Mouse (Mus musculus) intestine, embryonic 15.5 days (tissue): ENCODE measurements around the gene Nadk. TPM values are rescaled to one million over a fixed set of nuclear protein-coding genes. Genes with fewer than 3 reads are reported as not detected.

Experiments
- ATAC-seq: fragments of 200-750 bp; cut with Nextera tagmentation; 2 replicates; pipeline ENCODE4 v1.8.0; 2017; ENCODE audit warnings: moderate TSS enrichment, moderate library complexity
- H3K27ac ChIP-seq: fragments of 300-500 bp; sonication (generic); 2 replicates; pipeline ENCODE4 v1.5.1; 2015; ENCODE audit warnings: mild to moderate bottlenecking, inconsistent platforms
- H3K27me3 ChIP-seq: fragments of 300-500 bp; sonication (generic); replicated peaks from 2 replicates; pipeline ENCODE4 v1.6.1; 2015; ENCODE audit warnings: inconsistent platforms
- H3K36me3 ChIP-seq: fragments of 300-500 bp; sonication (generic); 2 replicates; pipeline ENCODE4 v1.6.1; 2015; ENCODE audit warnings: inconsistent platforms
- H3K4me1 ChIP-seq: fragments of 300-500 bp; sonication (generic); replicated peaks from 2 replicates; pipeline ENCODE4 v1.6.1; 2015; ENCODE audit warnings: inconsistent platforms
- H3K4me2 ChIP-seq: fragments of 300-500 bp; sonication (generic); replicated peaks from 2 replicates; pipeline ENCODE4 v1.6.1; 2015; ENCODE audit warnings: mild to moderate bottlenecking, inconsistent platforms
- H3K4me3 ChIP-seq: fragments of 300-500 bp; sonication (generic); replicated peaks from 2 replicates; pipeline ENCODE4 v1.5.1; 2015; ENCODE audit warnings: inconsistent platforms
- H3K9ac ChIP-seq: fragments of 300-500 bp; sonication (generic); 2 replicates; pipeline ENCODE4 v1.6.1; 2015; ENCODE audit warnings: inconsistent platforms
- H3K9me3 ChIP-seq: fragments of 300-500 bp; sonication (generic); 2 replicates; pipeline ENCODE4 v1.6.1; 2016; ENCODE audit warnings: inconsistent platforms
- WGBS: fragments of 180-500 bp; shearing (Covaris S2); methylation state at CpG from one replicate; pipeline ENCODE4 v1.1.7; 2015; 5-methylcytosine and 5-hydroxymethylcytosine counted together
- polyA plus RNA-seq: library from polyadenylated mRNA; unstranded; fragments of >200 nt; fragmentation: Nextera tagmentation; extraction: Ambion mirVana; gene quantifications from 2 replicates; pipeline ENCODE4 v1.2.1, GENCODE M21; 2015

Gene Nadk
- polyA plus RNA-seq, 1 experiment from 2014 or later, result 91.6 TPM

GRCm38 (mm10) chr4:155573155-155573554 is 11.0 kb downstream of the Nadk start:
- no peak overlapping the region for H3K9ac ChIP-seq
- no peak for ATAC-seq
- 85% methylated on average over 2 of the region's 2 CpGs for WGBS
- H3K4me1 ChIP-seq, result peaks cover 6% of the 10 kb centered on the region
- H3K27me3 ChIP-seq, result no peaks in the 10 kb centered on the region
- H3K36me3 ChIP-seq, result peaks cover 7% of the 10 kb centered on the region; the same call in 1 of the 2 replicates
- no peak overlapping the region for H3K27ac ChIP-seq
- no peak overlapping the region for H3K4me2 ChIP-seq
- H3K4me3 ChIP-seq, result no peak overlapping the region
- H3K9me3 ChIP-seq, result no peaks in the 10 kb centered on the region

DNA sequence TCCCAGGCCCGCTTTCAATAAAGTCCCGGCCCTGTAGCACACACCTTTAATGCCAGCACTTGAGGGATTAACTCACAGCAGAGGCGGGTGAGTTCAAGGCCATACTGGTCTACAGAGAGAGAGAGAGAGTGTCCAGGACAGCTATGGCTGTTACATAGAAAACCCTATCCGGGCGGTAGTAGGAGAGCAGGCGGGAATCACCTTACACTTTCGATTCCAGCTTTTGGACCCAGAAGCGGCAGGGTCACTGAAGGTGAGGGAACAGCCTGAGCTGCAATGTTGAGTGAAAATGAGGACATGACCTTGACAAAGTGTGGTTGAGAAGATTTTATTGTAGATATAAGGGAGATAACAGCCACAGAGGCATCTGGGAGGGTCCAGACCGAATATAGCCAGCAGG is 11.7 kb downstream of the Nadk start:
- WGBS, result 85% methylated on average over 9 of the region's 9 CpGs
- no peak overlapping the region for H3K4me3 ChIP-seq
- no peak overlapping the region for H3K4me2 ChIP-seq
- no peak overlapping the region for H3K9ac ChIP-seq
- H3K36me3 ChIP-seq, result peaks cover 7% of the 10 kb centered on the region; the same call in 1 of the 2 replicates
- H3K27ac ChIP-seq, result no peak overlapping the region
- peaks cover 6% of the 10 kb centered on the region for H3K4me1 ChIP-seq
- no peaks in the 10 kb centered on the region for H3K9me3 ChIP-seq
- no peaks in the 10 kb centered on the region for H3K27me3 ChIP-seq
- ATAC-seq, result no peak

DNA sequence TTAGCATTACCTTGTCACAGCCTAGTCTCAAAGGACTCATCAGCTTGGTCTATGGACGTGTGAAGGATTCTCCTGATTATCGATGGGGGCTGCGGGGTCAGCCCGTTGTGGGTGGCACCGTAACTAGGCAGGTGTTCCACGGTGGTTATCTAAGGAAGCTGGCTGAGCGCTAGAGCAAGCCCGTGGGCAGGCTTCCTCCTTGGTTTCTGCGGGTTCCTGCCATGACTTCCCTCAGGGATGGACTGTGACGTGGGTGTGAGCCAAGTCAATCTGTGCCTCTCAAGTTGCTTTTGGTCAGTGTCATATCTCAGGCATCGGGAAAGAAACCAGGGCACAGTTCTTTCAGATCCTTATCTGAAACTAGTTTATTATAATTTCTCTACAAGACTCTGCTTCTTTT is 12.8 kb downstream of the Nadk start:
- 87% methylated on average over 11 of the region's 11 CpGs for WGBS
- Histone ChIP-seq H3K36me3 (peaks cover 7% of the 10 kb centered on the region; the same call in 1 of the 2 replicates), H3K4me3 (no peak overlapping the region), H3K4me2 (no peak overlapping the region), H3K9me3 (no peaks in the 10 kb centered on the region), H3K27me3 (no peaks in the 10 kb centered on the region), H3K4me1 (peaks cover 6% of the 10 kb centered on the region), H3K9ac (no peak overlapping the region), H3K27ac (no peak overlapping the region)
- ATAC-seq, result no peak

GRCm38 (mm10) chr4:155575521-155575920 is 13.3 kb downstream of the Nadk start:
- no peak overlapping the region for H3K4me2 ChIP-seq
- no peak overlapping the region for H3K4me3 ChIP-seq
- H3K4me1 ChIP-seq, result peaks cover 4% of the 10 kb centered on the region
- 93% methylated on average over 8 of the region's 8 CpGs for WGBS
- no peak overlapping the region for H3K27ac ChIP-seq
- ATAC-seq, result no peak
- no peaks in the 10 kb centered on the region for H3K27me3 ChIP-seq
- H3K36me3 ChIP-seq, result peaks cover 7% of the 10 kb centered on the region; the same call in 1 of the 2 replicates
- no peaks in the 10 kb centered on the region for H3K9me3 ChIP-seq
- no peak overlapping the region for H3K9ac ChIP-seq

DNA sequence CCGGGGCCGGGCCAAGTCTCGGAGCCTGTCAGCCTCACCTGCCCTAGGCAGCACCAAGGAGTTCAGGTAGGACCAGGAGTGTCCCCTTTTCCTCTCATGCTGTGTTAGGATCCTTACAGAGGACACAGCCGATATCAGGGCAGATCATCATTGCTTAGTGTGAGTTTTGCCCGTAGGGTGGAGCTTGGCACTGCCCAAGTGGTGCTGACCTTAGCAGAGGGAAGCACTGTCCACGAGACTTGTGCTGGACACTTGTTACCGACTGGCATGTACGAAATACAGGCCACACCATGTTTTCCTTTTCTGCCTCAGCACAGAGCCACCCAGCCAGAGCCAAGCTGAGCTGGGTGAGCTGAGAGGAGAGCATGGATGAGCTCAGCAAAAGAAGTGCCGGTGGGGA is 15.0 kb downstream of the Nadk start:
- Histone ChIP-seq H3K9ac (no peak overlapping the region), H3K27me3 (no peaks in the 10 kb centered on the region), H3K36me3 (peaks cover 7% of the 10 kb centered on the region; the same call in 1 of the 2 replicates), H3K4me2 (no peak overlapping the region), H3K4me3 (no peak overlapping the region), H3K4me1 (no peaks in the 10 kb centered on the region; the same call in 1 of the 2 replicates), H3K9me3 (no peaks in the 10 kb centered on the region), H3K27ac (no peak overlapping the region)
- WGBS, result 91% methylated on average over 9 of the region's 9 CpGs
- no peak for ATAC-seq

DNA sequence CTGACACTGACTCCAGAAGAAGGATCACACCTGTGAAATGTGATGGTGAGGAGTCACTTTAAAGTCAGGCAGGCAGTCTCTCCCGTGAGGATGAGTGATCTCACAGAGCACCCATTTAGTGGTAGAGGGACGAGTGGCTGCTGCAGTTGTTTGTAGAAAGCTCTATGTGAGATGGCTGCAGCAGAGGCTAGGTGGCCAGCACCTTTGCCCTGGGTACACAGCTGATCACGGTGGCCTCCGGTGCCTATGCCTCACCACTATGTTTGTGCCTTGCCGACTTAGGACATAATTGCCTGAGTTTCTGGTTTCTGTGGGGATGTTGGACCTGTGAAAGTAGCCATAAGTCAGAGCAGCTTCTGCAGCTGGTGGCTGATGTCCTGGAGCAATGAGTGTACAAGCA is 15.6 kb downstream of the Nadk start:
- Histone ChIP-seq H3K27me3 (no peaks in the 10 kb centered on the region), H3K4me1 (no peaks in the 10 kb centered on the region; the same call in 1 of the 2 replicates), H3K36me3 (peaks cover 7% of the 10 kb centered on the region; the same call in 1 of the 2 replicates), H3K9ac (no peak overlapping the region), H3K4me2 (no peak overlapping the region), H3K9me3 (no peaks in the 10 kb centered on the region), H3K4me3 (no peak overlapping the region), H3K27ac (no peak overlapping the region)
- WGBS, result 78% methylated on average over 5 of the region's 5 CpGs
- ATAC-seq, result no peak

DNA sequence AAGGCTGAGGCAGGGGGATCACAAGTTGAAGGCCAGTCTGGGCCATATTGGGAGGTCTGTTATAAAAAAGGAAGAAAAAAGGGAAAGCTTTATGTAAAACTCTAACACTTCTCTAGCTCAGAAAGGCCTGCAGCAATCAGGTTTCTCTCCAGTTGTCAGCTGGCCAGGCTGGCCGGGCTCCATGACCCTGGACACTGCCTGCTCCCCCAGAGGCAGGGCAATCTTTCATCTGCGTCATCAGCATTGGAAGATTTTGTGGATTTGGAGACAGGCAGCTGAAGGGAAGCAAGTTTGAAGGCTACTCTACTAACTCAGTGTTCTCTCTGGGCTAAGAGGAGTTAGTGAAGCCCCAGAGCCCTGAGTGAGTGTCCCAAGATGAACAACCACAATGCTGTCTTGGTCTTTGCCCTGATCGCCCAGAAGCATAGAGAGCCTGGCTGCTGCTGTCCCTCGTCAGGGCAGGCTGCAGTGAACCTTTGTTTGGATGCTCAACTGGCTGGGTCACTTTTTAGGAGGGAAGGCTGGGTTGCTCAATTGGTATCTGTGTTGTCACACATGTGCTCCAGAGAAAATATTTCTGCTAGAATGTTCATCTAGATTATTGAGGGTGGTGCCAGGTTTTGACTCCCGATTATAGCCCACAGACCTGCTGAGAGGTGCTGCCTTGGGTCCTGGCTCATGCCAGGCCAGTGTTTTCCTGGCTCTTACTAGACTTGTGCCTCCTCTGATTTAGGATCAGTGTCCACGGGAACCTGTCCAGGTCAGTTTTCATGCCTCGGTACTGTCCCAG is 16.4 kb downstream of the Nadk start:
- Histone ChIP-seq H3K4me2 (no peak overlapping the region), H3K36me3 (peaks cover 8% of the 10 kb centered on the region; the same call in 1 of the 2 replicates), H3K4me3 (no peak overlapping the region), H3K9me3 (no peaks in the 10 kb centered on the region), H3K27ac (no peak overlapping the region), H3K4me1 (no peaks in the 10 kb centered on the region), H3K9ac (no peak overlapping the region), H3K27me3 (no peaks in the 10 kb centered on the region)
- WGBS, result 85% methylated on average over 7 of the region's 7 CpGs
- no peak for ATAC-seq

DNA sequence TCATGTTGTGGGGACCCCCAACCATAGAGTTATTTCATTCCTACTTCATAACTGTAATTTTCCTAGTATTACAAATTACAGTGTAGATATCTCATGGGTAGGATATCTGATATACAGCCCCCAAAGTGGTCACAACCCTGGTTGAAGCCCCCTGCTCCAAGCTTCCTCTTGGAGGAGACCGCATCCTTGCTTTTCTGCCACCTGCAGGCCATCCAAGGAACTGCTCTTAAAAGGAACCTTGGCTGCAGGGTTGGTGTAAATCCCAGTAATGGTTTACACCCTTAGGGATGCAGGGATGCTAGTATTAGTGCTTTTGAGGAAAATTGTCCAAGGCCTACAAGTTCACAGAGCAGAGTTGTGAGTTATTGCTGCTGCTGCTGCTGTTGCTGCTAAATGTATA is 18.2 kb downstream of the Nadk start:
- Histone ChIP-seq H3K27me3 (no peaks in the 10 kb centered on the region), H3K9ac (no peak overlapping the region), H3K9me3 (no peaks in the 10 kb centered on the region), H3K36me3 (peaks cover 24% of the 10 kb centered on the region), H3K4me3 (no peak overlapping the region), H3K27ac (no peak overlapping the region), H3K4me1 (no peaks in the 10 kb centered on the region), H3K4me2 (no peak overlapping the region)
- WGBS, result 31% methylated on average over 1 of the region's 1 CpGs
- 0 out of 2 replicates have a peak, but pooled peaks have one; percentile 56 for ATAC-seq

DNA sequence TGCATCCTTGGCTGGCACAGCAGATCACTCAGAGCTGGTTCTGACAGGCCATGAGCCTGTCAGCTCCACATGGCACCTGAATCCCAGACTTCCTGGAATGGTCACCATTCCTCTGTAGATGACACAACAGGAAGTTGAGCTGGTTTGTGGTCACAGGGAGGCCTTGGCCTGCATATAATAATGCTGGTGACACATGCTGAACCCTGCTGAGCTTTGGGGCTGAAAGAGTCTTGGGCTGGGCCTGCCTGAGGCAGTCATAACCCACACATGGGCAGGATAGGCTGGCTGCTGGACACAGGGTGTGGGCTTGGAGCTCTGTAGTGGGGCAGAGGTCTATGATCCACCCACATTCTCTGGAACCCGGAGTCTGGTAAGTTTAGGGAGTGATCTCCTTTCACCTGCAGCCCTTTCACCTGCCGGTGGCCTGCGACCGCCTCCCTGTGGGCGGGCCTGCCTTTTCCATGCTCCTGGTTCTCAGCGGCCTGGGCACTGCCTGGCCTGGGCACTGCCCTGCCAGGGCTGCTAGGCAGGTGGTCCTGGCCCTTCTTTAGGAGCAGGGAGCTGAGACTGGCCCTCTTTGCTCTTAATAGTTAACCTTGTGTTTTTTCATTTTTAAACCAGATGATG is 20.2 kb downstream of the Nadk start:
- H3K4me2 ChIP-seq, result no peak overlapping the region
- no peak for ATAC-seq
- no peaks in the 10 kb centered on the region for H3K27me3 ChIP-seq
- peaks cover 19% of the 10 kb centered on the region for H3K36me3 ChIP-seq
- H3K9me3 ChIP-seq, result no peaks in the 10 kb centered on the region
- no peak overlapping the region for H3K4me3 ChIP-seq
- H3K4me1 ChIP-seq, result no peaks in the 10 kb centered on the region
- WGBS, result 89% methylated on average over 6 of the region's 6 CpGs
- H3K9ac ChIP-seq, result no peak overlapping the region
- no peak overlapping the region for H3K27ac ChIP-seq

- Histone ChIP-seq H3K36me3 (peaks cover 28% of the 10 kb centered on the region), H3K4me2 (no peak overlapping the region), H3K9ac (no peak overlapping the region), H3K27ac (no peak overlapping the region), H3K27me3 (no peaks in the 10 kb centered on the region), H3K4me1 (no peaks in the 10 kb centered on the region), H3K4me3 (no peak overlapping the region), H3K9me3 (no peaks in the 10 kb centered on the region)
- no peak for ATAC-seq
- 94% methylated on average over 5 of the region's 5 CpGs for WGBS
Observed at GRCm38 (mm10) chr4:155589356-155589755, 27.2 kb downstream of the Nadk start.

GRCm38 (mm10) chr4:155591012-155591719 is 29.0 kb downstream of the Nadk start:
- H3K9ac ChIP-seq, result no peak overlapping the region
- H3K36me3 ChIP-seq, result peaks cover 18% of the 10 kb centered on the region; the same call in 1 of the 2 replicates
- H3K4me1 ChIP-seq, result no peaks in the 10 kb centered on the region
- no peaks in the 10 kb centered on the region for H3K9me3 ChIP-seq
- 76% methylated on average over 7 of the region's 7 CpGs for WGBS
- no peak; the same call in 1 of the 2 replicates for ATAC-seq
- no peak overlapping the region for H3K27ac ChIP-seq
- no peak overlapping the region for H3K4me3 ChIP-seq
- no peak overlapping the region for H3K4me2 ChIP-seq
- H3K27me3 ChIP-seq, result no peaks in the 10 kb centered on the region

GRCm38 (mm10) chr4:155593780-155594179 is 31.6 kb downstream of the Nadk start:
- Histone ChIP-seq H3K27me3 (no peaks in the 10 kb centered on the region), H3K27ac (no peak overlapping the region), H3K4me3 (no peak overlapping the region), H3K9ac (no peak overlapping the region), H3K4me2 (no peak overlapping the region), H3K36me3 (0 out of 2 replicates have a peak, but pooled peaks cover 7% of the 10 kb centered on the region), H3K4me1 (no peaks in the 10 kb centered on the region), H3K9me3 (no peaks in the 10 kb centered on the region)
- no peak for ATAC-seq
- 45% methylated on average over 1 of the region's 1 CpGs for WGBS
